Mouse (Mus musculus) kidney, embryonic 14.5 days (tissue): ENCODE data around the gene Abcd4. TPM values are rescaled to one million over a fixed set of nuclear protein-coding genes. Genes with fewer than 3 reads are reported as not detected.

Experiments used
- ATAC-seq: fragments of 200-750 bp; cut with Nextera tagmentation; 2 replicates; pipeline ENCODE4 v1.8.0; 2017; ENCODE audit warnings: moderate number of reproducible peaks, mild to moderate bottlenecking, moderate TSS enrichment, moderate library complexity; ENCODE audit not compliant: low FRiP score, low TSS enrichment
- H3K27ac ChIP-seq: fragments of 300-500 bp; sonication (generic); 2 replicates; pipeline ENCODE4 v1.5.1; 2014; ENCODE audit warnings: low read depth, mild to moderate bottlenecking, low read length, moderate library complexity, mixed read lengths
- H3K27me3 ChIP-seq: fragments of 300-500 bp; sonication (generic); 2 replicates; pipeline ENCODE4 v1.6.1; 2014; ENCODE audit warnings: mild to moderate bottlenecking, low read length; ENCODE audit not compliant: control insufficient read depth, insufficient read depth
- H3K36me3 ChIP-seq: fragments of 300-500 bp; sonication (generic); 2 replicates; pipeline ENCODE4 v1.6.1; 2014; ENCODE audit warnings: low read length, mixed read lengths; ENCODE audit not compliant: control insufficient read depth, insufficient read depth
- H3K4me1 ChIP-seq: fragments of 300-500 bp; sonication (generic); 2 replicates; pipeline ENCODE4 v1.6.1; 2014; ENCODE audit warnings: low read length, mixed read lengths; ENCODE audit not compliant: control insufficient read depth, insufficient read depth
- H3K4me2 ChIP-seq: fragments of 300-500 bp; sonication (generic); replicated peaks from 2 replicates; pipeline ENCODE4 v1.6.1; 2014; ENCODE audit warnings: low read depth, mild to moderate bottlenecking, low read length
- H3K4me3 ChIP-seq: fragments of 300-500 bp; sonication (generic); 2 replicates; pipeline ENCODE4 v1.5.1; 2014; ENCODE audit warnings: mild to moderate bottlenecking, low read length
- H3K9ac ChIP-seq: fragments of 300-500 bp; sonication (generic); 2 replicates; pipeline ENCODE4 v1.6.1; 2014; ENCODE audit warnings: low read depth, mild to moderate bottlenecking, low read length, moderate library complexity
- H3K9me3 ChIP-seq: fragments of 300-500 bp; sonication (generic); 2 replicates; pipeline ENCODE4 v1.6.1; 2016; ENCODE audit warnings: low read length; ENCODE audit not compliant: control insufficient read depth
- WGBS: fragments of 180-500 bp; shearing (Covaris S2); extraction: QIAGEN DNeasy Blood & Tissue Kit; methylation state at CpG from one replicate; pipeline ENCODE4 v1.1.7; 2014; 5-methylcytosine and 5-hydroxymethylcytosine counted together
- polyA plus RNA-seq: library from polyadenylated mRNA; unstranded; fragments of >200 nt; fragmentation: Nextera tagmentation; extraction: Ambion mirVana; gene quantifications from 2 replicates; pipeline ENCODE4 v1.2.1, GENCODE M21; 2014

Gene Abcd4
- polyA plus RNA-seq, 1 experiment from 2014 or later = 14.8 TPM

GRCm38 (mm10) chr12:84617663-84618062 lies 450 bp upstream of the Abcd4 start:
- peak overlapping the region; percentile 61 for H3K4me3 ChIP-seq
- H3K9me3 ChIP-seq = no peaks in the 10 kb centered on the region
- no peaks in the 10 kb centered on the region for H3K36me3 ChIP-seq
- peaks cover 10% of the 10 kb centered on the region; the same call in 1 of the 2 replicates for H3K4me1 ChIP-seq
- 6% methylated on average over 10 of the region's 10 CpGs for whole genome bisulfite sequencing
- H3K4me2 ChIP-seq = peak overlapping the region; percentile 47
- H3K9ac ChIP-seq = peak overlapping the region; percentile 87; the same call in 1 of the 2 replicates
- H3K27me3 ChIP-seq = no peaks in the 10 kb centered on the region
- H3K27ac ChIP-seq = no peak overlapping the region
- ATAC-seq = peak; percentile 24

DNA sequence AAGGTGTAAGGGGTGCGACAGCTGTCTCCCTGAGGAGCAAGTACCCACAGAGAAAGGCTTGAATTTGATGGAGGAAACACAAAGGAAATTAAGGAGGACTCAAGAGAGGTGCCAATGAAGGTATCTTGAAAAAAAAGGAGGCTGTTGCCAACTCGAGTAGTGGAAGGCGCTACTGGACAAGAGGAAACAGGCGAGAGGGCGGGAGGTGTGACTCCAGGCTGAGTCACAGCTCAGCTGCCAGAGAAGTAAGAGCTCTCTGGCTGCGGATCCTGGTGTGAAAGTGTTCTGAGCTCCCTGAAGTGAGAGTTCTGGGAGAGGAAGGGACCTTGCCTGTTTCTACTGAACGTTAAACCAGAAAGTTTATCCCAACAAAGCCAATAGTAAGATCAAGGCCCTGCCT lies 2.7 kb downstream of the Abcd4 start:
- 64% methylated on average over 7 of the region's 7 CpGs for WGBS
- no peak for ATAC-seq
- H3K4me2 ChIP-seq = no peak overlapping the region
- H3K4me1 ChIP-seq = peaks cover 10% of the 10 kb centered on the region; the same call in 1 of the 2 replicates
- no peak overlapping the region for H3K4me3 ChIP-seq
- H3K36me3 ChIP-seq = no peaks in the 10 kb centered on the region
- H3K27ac ChIP-seq = no peak overlapping the region
- no peaks in the 10 kb centered on the region for H3K27me3 ChIP-seq
- no peak overlapping the region for H3K9ac ChIP-seq
- no peaks in the 10 kb centered on the region for H3K9me3 ChIP-seq

- no peaks in the 10 kb centered on the region for H3K9me3 ChIP-seq
- H3K9ac ChIP-seq = no peak overlapping the region
- no peak overlapping the region for H3K4me3 ChIP-seq
- no peak overlapping the region for H3K27ac ChIP-seq
- ATAC-seq = no peak
- H3K27me3 ChIP-seq = no peaks in the 10 kb centered on the region
- WGBS = 89% methylated on average over 11 of the region's 11 CpGs
- 0 out of 2 replicates have a peak, but pooled peaks cover 2% of the 10 kb centered on the region for H3K36me3 ChIP-seq
- H3K4me2 ChIP-seq = no peak overlapping the region
- H3K4me1 ChIP-seq = peaks cover 10% of the 10 kb centered on the region; the same call in 1 of the 2 replicates
These were observed 3.2 kb downstream of the Abcd4 start for GRCm38 (mm10) chr12:84614001-84614400.

DNA sequence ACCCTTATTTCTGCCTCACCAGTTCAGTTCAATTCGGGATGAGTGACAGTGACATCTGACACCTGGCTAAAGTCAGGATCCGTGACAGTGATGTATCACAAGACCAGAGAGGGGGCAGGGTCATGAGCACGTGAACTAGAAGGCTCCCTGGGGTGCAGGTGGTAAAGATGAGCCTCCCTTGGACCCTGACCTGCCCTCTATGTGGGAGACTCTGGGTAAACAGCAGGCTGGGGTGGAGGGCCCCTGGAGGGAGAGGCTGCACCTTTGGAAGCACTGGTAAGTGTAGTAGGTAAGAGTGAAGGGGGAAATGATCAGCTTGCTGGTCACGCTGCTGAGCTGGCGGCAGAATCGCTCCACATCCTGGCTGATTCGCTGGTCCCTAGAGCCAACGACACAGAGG lies 4.7 kb downstream of the Abcd4 start:
- Histone ChIP-seq H3K4me3 (no peak overlapping the region), H3K4me1 (peaks cover 10% of the 10 kb centered on the region; the same call in 1 of the 2 replicates), H3K9me3 (no peaks in the 10 kb centered on the region), H3K27ac (no peak overlapping the region), H3K4me2 (no peak overlapping the region; the same call in 1 of the 2 replicates), H3K36me3 (peaks cover 10% of the 10 kb centered on the region; the same call in 1 of the 2 replicates), H3K9ac (no peak overlapping the region), H3K27me3 (no peaks in the 10 kb centered on the region)
- ATAC-seq = peak; percentile 24; the same call in 1 of the 2 replicates
- WGBS = 37% methylated on average over 8 of the region's 8 CpGs

- H3K36me3 ChIP-seq = peaks cover 10% of the 10 kb centered on the region; the same call in 1 of the 2 replicates
- H3K27ac ChIP-seq = no peak overlapping the region
- peaks cover 10% of the 10 kb centered on the region; the same call in 1 of the 2 replicates for H3K4me1 ChIP-seq
- no peak for ATAC-seq
- no peak overlapping the region for H3K4me2 ChIP-seq
- no peaks in the 10 kb centered on the region for H3K9me3 ChIP-seq
- WGBS = 83% methylated on average over 10 of the region's 10 CpGs
- no peak overlapping the region for H3K9ac ChIP-seq
- no peaks in the 10 kb centered on the region for H3K27me3 ChIP-seq
- no peak overlapping the region for H3K4me3 ChIP-seq
These were observed 5.5 kb downstream of the Abcd4 start for GRCm38 (mm10) chr12:84611718-84612117.

- WGBS = 69% methylated on average over 7 of the region's 7 CpGs
- H3K9me3 ChIP-seq = no peaks in the 10 kb centered on the region
- no peak overlapping the region for H3K27ac ChIP-seq
- no peak overlapping the region for H3K4me3 ChIP-seq
- no peak overlapping the region for H3K4me2 ChIP-seq
- ATAC-seq = no peak
- H3K4me1 ChIP-seq = no peaks in the 10 kb centered on the region
- no peak overlapping the region for H3K9ac ChIP-seq
- H3K27me3 ChIP-seq = no peaks in the 10 kb centered on the region
- peaks cover 15% of the 10 kb centered on the region; the same call in 1 of the 2 replicates for H3K36me3 ChIP-seq
These were observed 11.4 kb downstream of the Abcd4 start for GRCm38 (mm10) chr12:84605860-84606259.

- Histone ChIP-seq H3K9ac (no peak overlapping the region), H3K36me3 (peaks cover 13% of the 10 kb centered on the region; the same call in 1 of the 2 replicates), H3K4me1 (no peaks in the 10 kb centered on the region), H3K9me3 (no peaks in the 10 kb centered on the region), H3K27ac (no peak overlapping the region), H3K27me3 (no peaks in the 10 kb centered on the region), H3K4me2 (no peak overlapping the region), H3K4me3 (no peak overlapping the region)
- no peak for ATAC-seq
- 81% methylated on average over 6 of the region's 7 CpGs for WGBS
These were observed 13.2 kb downstream of the Abcd4 start for GRCm38 (mm10) chr12:84604001-84604400.

- Histone ChIP-seq H3K4me3 (no peak overlapping the region), H3K27me3 (no peaks in the 10 kb centered on the region), H3K4me1 (no peaks in the 10 kb centered on the region), H3K27ac (no peak overlapping the region), H3K9me3 (no peaks in the 10 kb centered on the region), H3K36me3 (peaks cover 6% of the 10 kb centered on the region; the same call in 1 of the 2 replicates), H3K4me2 (no peak overlapping the region), H3K9ac (no peak overlapping the region)
- 0 out of 2 replicates have a peak, but pooled peaks have one; percentile 52 for ATAC-seq
- 24% methylated on average over 8 of the region's 8 CpGs for WGBS
These were observed 18.9 kb downstream of the Abcd4 start for GRCm38 (mm10) chr12:84598324-84598723.

DNA sequence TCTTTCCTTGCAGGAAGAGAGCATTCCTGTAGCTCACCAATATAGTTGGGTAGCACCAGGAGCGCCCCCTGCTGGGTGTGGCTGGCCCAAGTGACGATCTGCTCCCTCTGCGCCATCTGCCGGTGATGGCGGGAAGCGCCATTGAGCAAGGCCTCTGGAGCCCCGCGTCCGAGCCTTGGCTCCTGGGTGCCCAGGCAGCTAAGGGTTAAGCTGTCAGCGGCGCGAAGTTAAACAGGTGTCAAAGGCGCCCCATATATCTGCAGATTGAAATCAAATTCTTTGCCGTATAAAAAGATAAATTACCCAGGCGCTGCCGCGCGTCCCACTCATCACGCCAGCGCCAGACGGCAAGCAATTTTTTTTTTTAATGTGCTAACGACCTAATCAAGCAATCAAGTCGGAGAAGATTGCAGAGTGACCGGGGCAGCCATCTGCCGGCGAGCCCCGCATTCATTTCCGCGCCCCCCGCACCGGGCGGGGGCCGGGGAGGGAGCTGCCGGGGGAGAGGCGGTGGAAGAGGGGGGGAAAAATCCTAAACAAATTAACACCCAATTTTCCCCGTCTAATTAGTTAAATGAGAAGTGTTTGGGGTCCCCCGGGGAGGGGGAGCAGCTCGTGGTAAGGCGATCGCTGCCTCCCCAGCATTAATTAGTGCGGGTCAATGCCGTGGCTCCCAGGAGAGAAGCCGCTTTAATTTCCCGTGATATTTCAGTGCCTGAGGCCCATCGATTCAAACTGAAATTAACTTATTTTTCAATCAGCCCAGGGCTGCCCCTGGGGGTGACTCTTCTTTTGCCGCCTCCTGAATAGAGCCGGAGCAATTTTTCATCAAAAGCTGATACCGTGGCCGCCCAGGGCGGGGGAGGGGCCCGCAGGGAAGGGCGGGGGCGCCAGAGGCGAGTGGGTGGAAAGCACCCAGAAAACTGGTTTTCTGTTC lies 27.1 kb downstream of the Abcd4 start:
- H3K27me3 ChIP-seq = no peaks in the 10 kb centered on the region
- peak overlapping the region; percentile 51 for H3K9ac ChIP-seq
- ATAC-seq = peak; percentile 75
- no peaks in the 10 kb centered on the region for H3K4me1 ChIP-seq
- H3K4me2 ChIP-seq = peak overlapping the region; percentile 98
- 1% methylated on average over 54 of the region's 54 CpGs for WGBS
- no peaks in the 10 kb centered on the region for H3K36me3 ChIP-seq
- no peaks in the 10 kb centered on the region for H3K9me3 ChIP-seq
- peak overlapping the region; percentile 57 for H3K4me3 ChIP-seq
- H3K27ac ChIP-seq = no peak overlapping the region
